ENCODE assay signal across 34 mouse cellular contexts in genomic region chr8:128498836-128499235, GRCm38 (mm10).
"Had no signal": no experiment of that assay in that cellular context is flagged by ENCODE, and none has a peak within 500 bp of the region (broad histone marks: within the 10 kb centered on the region; RNA-seq: fewer than 3 reads in every experiment).

No protein-coding gene starts in this region.

- H3K27me3 ChIP-seq: heart, embryonic 12.5 days; heart, embryonic 13.5 days; heart, embryonic 15.5 days; hindbrain, embryonic 12.5 days; hindbrain, embryonic 13.5 days; hindbrain, embryonic 15.5 days; intestine, embryonic 15.5 days; kidney, embryonic 15.5 days had no signal

- H3K36me3 ChIP-seq: hindbrain, embryonic 10.5 days; hindbrain, embryonic 12.5 days had no signal

- H3K9ac ChIP-seq: heart, embryonic 12.5 days; heart, embryonic 13.5 days; heart, embryonic 15.5 days; hindbrain, embryonic 12.5 days; hindbrain, embryonic 13.5 days; hindbrain, embryonic 14.5 days; hindbrain, embryonic 15.5 days; intestine, embryonic 15.5 days; kidney, embryonic 15.5 days had no signal

- H3K9me3 ChIP-seq: heart, embryonic 10.5 days; heart, embryonic 12.5 days; heart, embryonic 13.5 days; heart, embryonic 15.5 days; hindbrain, embryonic 10.5 days; hindbrain, embryonic 12.5 days; hindbrain, embryonic 13.5 days; hindbrain, embryonic 15.5 days; intestine, embryonic 15.5 days; kidney, embryonic 15.5 days had no signal

- H3K27ac ChIP-seq: heart, embryonic 10.5 days; heart, embryonic 13.5 days; heart, embryonic 15.5 days; hindbrain, embryonic 10.5 days; hindbrain, embryonic 12.5 days; hindbrain, embryonic 13.5 days; hindbrain, embryonic 14.5 days; hindbrain, embryonic 15.5 days; hindbrain, postnatal 0 days; intestine, embryonic 15.5 days; kidney, embryonic 15.5 days; kidney, postnatal 0 days; layer of hippocampus, adult 2 months had no signal

- H3K4me2 ChIP-seq: heart, embryonic 11.5 days; heart, embryonic 12.5 days; heart, embryonic 13.5 days; heart, embryonic 15.5 days; hindbrain, embryonic 12.5 days; hindbrain, embryonic 13.5 days; hindbrain, embryonic 14.5 days; hindbrain, embryonic 15.5 days; intestine, embryonic 15.5 days; kidney, embryonic 15.5 days had no signal

- DNase-seq: heart, postnatal 10 days; heart, postnatal 14 days; heart, postnatal 36 days; kidney, adult 11 months; kidney, adult 18-20 months; kidney, adult 2 months; kidney, adult 8-10 months; kidney, adult 9 months; kidney, postnatal 10 days; kidney, postnatal 14 days; kidney, postnatal 25 days; kidney, postnatal 36 days; kidney, postnatal 4 days; layer of hippocampus, adult 9-11 months; layer of hippocampus, postnatal 36 days had no signal

- H3K4me1 ChIP-seq: heart, embryonic 10.5 days; heart, embryonic 12.5 days; heart, embryonic 13.5 days; heart, embryonic 15.5 days; hindbrain, embryonic 10.5 days; hindbrain, embryonic 12.5 days; hindbrain, embryonic 15.5 days; intestine, embryonic 15.5 days; kidney, embryonic 15.5 days had no signal

- H3K4me3 ChIP-seq: heart, embryonic 10.5 days; heart, embryonic 12.5 days; heart, embryonic 13.5 days; heart, embryonic 15.5 days; hindbrain, embryonic 10.5 days; hindbrain, embryonic 12.5 days; hindbrain, embryonic 13.5 days; hindbrain, embryonic 15.5 days; intestine, embryonic 15.5 days; kidney, embryonic 15.5 days; layer of hippocampus, adult 2 months had no signal

- ATAC-seq: hindbrain, embryonic 16.5 days; hindbrain, postnatal 0 days; inflammation-experienced regulatory T-cells, adult 6 months; intestine, embryonic 15.5 days; intestine, embryonic 16.5 days; intestine, postnatal 0 days had no signal
